Mouse (Mus musculus) olfactory bulb, adult 2 months (tissue): ENCODE data around the gene Ccdc97. TPM values are rescaled to one million over a fixed set of nuclear protein-coding genes. Genes with fewer than 3 reads are reported as not detected.

Experiments used
- H3K27ac ChIP-seq: fragments of 200-500 bp; 2 replicates; pipeline ENCODE4 v1.5.1; 2012; ENCODE audit warnings: low read depth, low read length; ENCODE audit not compliant: insufficient read depth
- H3K4me1 ChIP-seq: fragments of 200-500 bp; 2 replicates; pipeline ENCODE4 v1.6.1; 2012; ENCODE audit warnings: low read length; ENCODE audit not compliant: control insufficient read depth, insufficient read depth
- H3K4me3 ChIP-seq: fragments of 200-500 bp; 2 replicates; pipeline ENCODE4 v1.5.1; 2012; ENCODE audit warnings: mild to moderate bottlenecking, low read depth, low read length, moderate library complexity; ENCODE audit not compliant: insufficient read depth
- CTCF ChIP-seq: fragments of 200-500 bp; IDR thresholded peaks from 2 replicates; pipeline ENCODE4 v1.5.1; 2012; ENCODE audit warnings: low read depth, mild to moderate bottlenecking, low read length, moderate library complexity; ENCODE audit not compliant: insufficient read depth
- POLR2A ChIP-seq: fragments of 200-500 bp; IDR thresholded peaks from 2 replicates; pipeline ENCODE4 v1.6.1; 2012; ENCODE audit warnings: mild to moderate bottlenecking, low read depth, low read length, moderate library complexity; ENCODE audit not compliant: insufficient read depth
- whole genome bisulfite sequencing: fragments of 180-500 bp; shearing (Covaris S2); methylation state at CpG from one replicate; pipeline ENCODE4 v1.1.7; 2018; 5-methylcytosine and 5-hydroxymethylcytosine counted together
- polyA plus RNA-seq: library from polyadenylated mRNA; stranded (reverse); fragments of >200 nt; gene quantifications from 2 replicates; pipeline ENCODE4 v1.2.4, GENCODE M21; 2012; ENCODE audit warnings: low replicate concordance; ENCODE audit not compliant: missing spikeins, insufficient read depth, insufficient read length

Ccdc97 gene
- polyA plus RNA-seq, 1 experiment: not detected

- Histone ChIP-seq H3K4me1 (no peaks in the 10 kb centered on the region), H3K4me3 (no peak overlapping the region), H3K27ac (no peak overlapping the region)
- 93% methylated on average over 10 of the region's 10 CpGs for WGBS
- no peak for TF ChIP-seq POLR2A
- no peak for TF ChIP-seq CTCF
These were observed 49.7 kb downstream of the Ccdc97 start for GRCm38 (mm10) chr7:25669158-25669557.

GRCm38 (mm10) chr7:25666381-25666780 lies 52.5 kb downstream of the Ccdc97 start:
- TF ChIP-seq CTCF (no peak), POLR2A (no peak)
- Histone ChIP-seq H3K4me1 (no peaks in the 10 kb centered on the region), H3K4me3 (no peak overlapping the region), H3K27ac (no peak overlapping the region)
- 89% methylated on average over 8 of the region's 8 CpGs for WGBS

Other genes with a start within 250 kb of the Ccdc97 start
- gene Ceacam1, start 241.5 kb downstream of the Ccdc97 start, polyA plus RNA-seq: not detected in 2 replicates
- not detected in 2 replicates for gene Ceacam2, start 179.2 kb downstream of the Ccdc97 start, polyA plus RNA-seq
- gene Erich4, start 103.2 kb downstream of the Ccdc97 start, polyA plus RNA-seq: not detected in 2 replicates
- gene Dmac2, start 99.7 kb downstream of the Ccdc97 start, polyA plus RNA-seq: not detected in 2 replicates
- gene B3gnt8, start 92.4 kb downstream of the Ccdc97 start, polyA plus RNA-seq: not detected in 2 replicates
- gene Bckdha, start 60.1 kb downstream of the Ccdc97 start, polyA plus RNA-seq: not detected in 2 replicates
- gene Exosc5, start 59.9 kb downstream of the Ccdc97 start, polyA plus RNA-seq: not detected in 2 replicates
- gene Tmem91, start 43.9 kb downstream of the Ccdc97 start, polyA plus RNA-seq: not detected in 2 replicates
- gene B9d2, start 38.3 kb downstream of the Ccdc97 start, polyA plus RNA-seq: not detected in 2 replicates
- gene Tgfb1, start 32.1 kb downstream of the Ccdc97 start, polyA plus RNA-seq: not detected in 2 replicates
- gene Hnrnpul1, start 35.7 kb upstream of the Ccdc97 start, polyA plus RNA-seq: 160 TPM in 1 of 2 replicates, not detected in the other
- not detected in 2 replicates for gene Axl, start 69.6 kb upstream of the Ccdc97 start, polyA plus RNA-seq
- gene Cyp2s1, start 97.8 kb upstream of the Ccdc97 start, polyA plus RNA-seq: not detected in 2 replicates
- not detected in 2 replicates for gene Cyp2b10, start 178.5 kb upstream of the Ccdc97 start, polyA plus RNA-seq